Mouse (Mus musculus) fat pad, adult 2 months (tissue): ENCODE data around the gene Apbb2.
"Not testable (repeated sequence)": the region's sequence is repeated elsewhere in the genome, so short reads cannot be mapped to it uniquely, and the experiment has no call there.

Experiments
- DNase-seq: peaks from one replicate; pipeline ENCODE4 v3.0.0-alpha.2; 2011; ENCODE audit warnings: low read depth, low spot score; ENCODE audit errors: extremely low read depth

Gene Apbb2

GRCm38 (mm10) chr5:66305511-66305910 lies 313.1 kb downstream of the Apbb2 start:
- no peak for DNase-seq

- DNase-seq = no peak
These were observed 314.1 kb downstream of the Apbb2 start for GRCm38 (mm10) chr5:66304300-66305067.

- DNase-seq = no peak
These were observed 315.7 kb downstream of the Apbb2 start for GRCm38 (mm10) chr5:66302873-66303272.

- no peak for DNase-seq
These were observed 316.3 kb downstream of the Apbb2 start for GRCm38 (mm10) chr5:66302085-66302815.

GRCm38 (mm10) chr5:66300576-66300975 lies 318.0 kb downstream of the Apbb2 start:
- DNase-seq = no peak

GRCm38 (mm10) chr5:66298856-66299255 lies 319.7 kb downstream of the Apbb2 start:
- no peak for DNase-seq

GRCm38 (mm10) chr5:66296116-66296515 lies 322.5 kb downstream of the Apbb2 start:
- DNase-seq = no peak

GRCm38 (mm10) chr5:66294952-66295351 lies 323.6 kb downstream of the Apbb2 start:
- DNase-seq = peak; percentile 11

- DNase-seq = no peak
These were observed 324.4 kb downstream of the Apbb2 start for GRCm38 (mm10) chr5:66294106-66294625.

GRCm38 (mm10) chr5:66280742-66281141 lies 337.8 kb downstream of the Apbb2 start:
- DNase-seq = no peak

GRCm38 (mm10) chr5:66279650-66280049 lies 338.9 kb downstream of the Apbb2 start:
- no peak for DNase-seq

- no peak for DNase-seq
These were observed 344.2 kb downstream of the Apbb2 start for GRCm38 (mm10) chr5:66274417-66274816.

- DNase-seq = no peak
These were observed 347.4 kb downstream of the Apbb2 start for GRCm38 (mm10) chr5:66271141-66271540.

- no peak for DNase-seq
These were observed 349.0 kb downstream of the Apbb2 start for GRCm38 (mm10) chr5:66269616-66270015.

GRCm38 (mm10) chr5:66263398-66263797 lies 355.2 kb downstream of the Apbb2 start:
- no peak for DNase-seq

- no peak for DNase-seq
These were observed 356.1 kb downstream of the Apbb2 start for GRCm38 (mm10) chr5:66262475-66262874.

GRCm38 (mm10) chr5:66259756-66260448 lies 358.7 kb downstream of the Apbb2 start, which contains the start of gene Nsun7:
Gene Nsun7, plus strand, starts transcription at chr5:66259897.
- DNase-seq = no peak

- not testable (repeated sequence) for DNase-seq
These were observed 359.2 kb downstream of the Apbb2 start for GRCm38 (mm10) chr5:66259431-66259755.

GRCm38 (mm10) chr5:66259000-66259399 lies 359.6 kb downstream of the Apbb2 start:
- no peak for DNase-seq

- DNase-seq = no peak
These were observed 363.5 kb downstream of the Apbb2 start for GRCm38 (mm10) chr5:66255044-66255443.

- DNase-seq = no peak
These were observed 365.4 kb downstream of the Apbb2 start for GRCm38 (mm10) chr5:66253219-66253618.
